Mouse (Mus musculus) hindbrain, embryonic 13.5 days (tissue): Measurements from ENCODE around the gene Slc7a11. TPM values are rescaled to one million over a fixed set of nuclear protein-coding genes. Genes with fewer than 3 reads are reported as not detected.

Experiments
- ATAC-seq: fragments of 200-750 bp; cut with Nextera tagmentation; 2 replicates; pipeline ENCODE4 v1.8.0; 2017; ENCODE audit warnings: moderate TSS enrichment; ENCODE audit not compliant: low FRiP score
- H3K27ac ChIP-seq: fragments of 300-500 bp; sonication (generic); 2 replicates; pipeline ENCODE4 v1.5.1; 2015; ENCODE audit warnings: inconsistent platforms, mild to moderate bottlenecking, moderate library complexity
- H3K27me3 ChIP-seq: fragments of 300-500 bp; sonication (generic); 2 replicates; pipeline ENCODE4 v1.6.1; 2015; ENCODE audit warnings: mild to moderate bottlenecking, inconsistent platforms
- H3K36me3 ChIP-seq: fragments of 300-500 bp; sonication (generic); 2 replicates; pipeline ENCODE4 v1.6.1; 2015; ENCODE audit warnings: mild to moderate bottlenecking, inconsistent platforms
- H3K4me1 ChIP-seq: fragments of 300-500 bp; sonication (generic); replicated peaks from 2 replicates; pipeline ENCODE4 v1.6.1; 2015; ENCODE audit warnings: inconsistent platforms
- H3K4me2 ChIP-seq: fragments of 300-500 bp; sonication (generic); 2 replicates; pipeline ENCODE4 v1.6.1; 2015; ENCODE audit warnings: inconsistent platforms, mild to moderate bottlenecking, moderate library complexity
- H3K4me3 ChIP-seq: fragments of 300-500 bp; sonication (generic); 2 replicates; pipeline ENCODE4 v1.5.1; 2015; ENCODE audit warnings: mild to moderate bottlenecking, inconsistent platforms
- H3K9ac ChIP-seq: fragments of 300-500 bp; sonication (generic); 2 replicates; pipeline ENCODE4 v1.6.1; 2015; ENCODE audit warnings: mild to moderate bottlenecking, inconsistent platforms
- H3K9me3 ChIP-seq: fragments of 300-500 bp; sonication (generic); 2 replicates; pipeline ENCODE4 v1.6.1; 2016; ENCODE audit warnings: inconsistent platforms
- WGBS: fragments of 180-500 bp; shearing (Covaris S2); methylation state at CpG from one replicate; pipeline ENCODE4 v1.1.7; 2015; 5-methylcytosine and 5-hydroxymethylcytosine counted together
- polyA plus RNA-seq: library from polyadenylated mRNA; unstranded; fragments of >200 nt; fragmentation: Nextera tagmentation; extraction: Ambion mirVana; gene quantifications from 2 replicates; pipeline ENCODE4 v1.2.1, GENCODE M21; 2015

The Slc7a11 gene
- polyA plus RNA-seq, 1 experiment from 2014 or later = 3.9 TPM

- ATAC-seq = no peak
- WGBS = 82% methylated on average over 2 of the region's 2 CpGs
- Histone ChIP-seq H3K4me2 (no peak overlapping the region), H3K4me3 (no peak overlapping the region), H3K27ac (no peak overlapping the region), H3K27me3 (no peaks in the 10 kb centered on the region), H3K4me1 (no peaks in the 10 kb centered on the region), H3K9ac (no peak overlapping the region), H3K36me3 (no peaks in the 10 kb centered on the region), H3K9me3 (no peaks in the 10 kb centered on the region)
Measured at GRCm38 (mm10) chr3:50224390-50225114, 218.9 kb downstream of the Slc7a11 start.

GRCm38 (mm10) chr3:50220454-50220853, 223.0 kb downstream of the Slc7a11 start:
- H3K4me2 ChIP-seq = no peak overlapping the region
- no peak overlapping the region for H3K9ac ChIP-seq
- WGBS = 73% methylated on average over 2 of the region's 2 CpGs
- H3K27ac ChIP-seq = no peak overlapping the region
- ATAC-seq = no peak
- H3K4me1 ChIP-seq = no peaks in the 10 kb centered on the region
- no peak overlapping the region for H3K4me3 ChIP-seq
- H3K36me3 ChIP-seq = no peaks in the 10 kb centered on the region
- no peaks in the 10 kb centered on the region for H3K27me3 ChIP-seq
- H3K9me3 ChIP-seq = no peaks in the 10 kb centered on the region

- ATAC-seq = no peak
- Histone ChIP-seq H3K4me2 (no peak overlapping the region), H3K27ac (no peak overlapping the region), H3K4me1 (no peaks in the 10 kb centered on the region), H3K9ac (no peak overlapping the region), H3K9me3 (no peaks in the 10 kb centered on the region), H3K36me3 (no peaks in the 10 kb centered on the region), H3K27me3 (no peaks in the 10 kb centered on the region), H3K4me3 (no peak overlapping the region)
- WGBS = 84% methylated on average over 5 of the region's 5 CpGs
Measured at GRCm38 (mm10) chr3:50186369-50186768, 257.0 kb downstream of the Slc7a11 start.

GRCm38 (mm10) chr3:50185879-50186278, 257.5 kb downstream of the Slc7a11 start:
- 81% methylated on average over 2 of the region's 2 CpGs for WGBS
- no peaks in the 10 kb centered on the region for H3K4me1 ChIP-seq
- H3K27ac ChIP-seq = no peak overlapping the region
- no peak overlapping the region for H3K4me3 ChIP-seq
- no peaks in the 10 kb centered on the region for H3K27me3 ChIP-seq
- no peaks in the 10 kb centered on the region for H3K9me3 ChIP-seq
- no peak for ATAC-seq
- H3K36me3 ChIP-seq = no peaks in the 10 kb centered on the region
- H3K9ac ChIP-seq = no peak overlapping the region
- no peak overlapping the region for H3K4me2 ChIP-seq

GRCm38 (mm10) chr3:50160756-50161155, 282.7 kb downstream of the Slc7a11 start:
- no peak overlapping the region for H3K4me3 ChIP-seq
- no peaks in the 10 kb centered on the region for H3K4me1 ChIP-seq
- ATAC-seq = no peak
- no peaks in the 10 kb centered on the region for H3K9me3 ChIP-seq
- H3K27me3 ChIP-seq = no peaks in the 10 kb centered on the region
- 87% methylated on average over 2 of the region's 2 CpGs for WGBS
- H3K9ac ChIP-seq = no peak overlapping the region
- no peak overlapping the region for H3K27ac ChIP-seq
- no peak overlapping the region for H3K4me2 ChIP-seq
- no peaks in the 10 kb centered on the region for H3K36me3 ChIP-seq

- ATAC-seq = no peak
- H3K4me2 ChIP-seq = no peak overlapping the region
- no peak overlapping the region for H3K9ac ChIP-seq
- H3K27me3 ChIP-seq = no peaks in the 10 kb centered on the region
- no peak overlapping the region for H3K4me3 ChIP-seq
- no peak overlapping the region for H3K27ac ChIP-seq
- no peaks in the 10 kb centered on the region for H3K36me3 ChIP-seq
- H3K9me3 ChIP-seq = no peaks in the 10 kb centered on the region
- H3K4me1 ChIP-seq = no peaks in the 10 kb centered on the region
Measured at GRCm38 (mm10) chr3:50144144-50144543, 299.3 kb downstream of the Slc7a11 start.

- no peak overlapping the region for H3K9ac ChIP-seq
- no peaks in the 10 kb centered on the region for H3K4me1 ChIP-seq
- H3K4me3 ChIP-seq = no peak overlapping the region
- H3K4me2 ChIP-seq = no peak overlapping the region
- no peak for ATAC-seq
- H3K9me3 ChIP-seq = no peaks in the 10 kb centered on the region
- H3K36me3 ChIP-seq = no peaks in the 10 kb centered on the region
- 76% methylated on average over 3 of the region's 3 CpGs for WGBS
- no peaks in the 10 kb centered on the region for H3K27me3 ChIP-seq
- no peak overlapping the region for H3K27ac ChIP-seq
Measured at GRCm38 (mm10) chr3:50138319-50138718, 305.1 kb downstream of the Slc7a11 start.

- WGBS = 92% methylated on average over 5 of the region's 5 CpGs
- no peak overlapping the region for H3K9ac ChIP-seq
- H3K27ac ChIP-seq = no peak overlapping the region
- no peak overlapping the region for H3K4me3 ChIP-seq
- no peaks in the 10 kb centered on the region for H3K27me3 ChIP-seq
- no peak for ATAC-seq
- H3K36me3 ChIP-seq = no peaks in the 10 kb centered on the region
- H3K9me3 ChIP-seq = no peaks in the 10 kb centered on the region
- no peaks in the 10 kb centered on the region for H3K4me1 ChIP-seq
- no peak overlapping the region for H3K4me2 ChIP-seq
Measured at GRCm38 (mm10) chr3:50132204-50132603, 311.2 kb downstream of the Slc7a11 start.

GRCm38 (mm10) chr3:50130319-50130718, 313.1 kb downstream of the Slc7a11 start:
- no peak overlapping the region for H3K9ac ChIP-seq
- no peaks in the 10 kb centered on the region for H3K4me1 ChIP-seq
- H3K36me3 ChIP-seq = no peaks in the 10 kb centered on the region
- no peak for ATAC-seq
- 83% methylated on average over 2 of the region's 2 CpGs for WGBS
- no peak overlapping the region for H3K4me2 ChIP-seq
- H3K27ac ChIP-seq = no peak overlapping the region
- no peaks in the 10 kb centered on the region for H3K27me3 ChIP-seq
- H3K4me3 ChIP-seq = no peak overlapping the region
- H3K9me3 ChIP-seq = no peaks in the 10 kb centered on the region

GRCm38 (mm10) chr3:50121001-50121400, 322.4 kb downstream of the Slc7a11 start:
- Histone ChIP-seq H3K27ac (no peak overlapping the region), H3K4me3 (no peak overlapping the region), H3K36me3 (no peaks in the 10 kb centered on the region), H3K4me1 (no peaks in the 10 kb centered on the region), H3K9ac (no peak overlapping the region), H3K27me3 (no peaks in the 10 kb centered on the region), H3K4me2 (no peak overlapping the region), H3K9me3 (no peaks in the 10 kb centered on the region)
- no peak for ATAC-seq
- 69% methylated on average over 1 of the region's 1 CpGs for WGBS

- H3K4me1 ChIP-seq = no peaks in the 10 kb centered on the region
- ATAC-seq = no peak
- H3K4me2 ChIP-seq = no peak overlapping the region
- H3K9me3 ChIP-seq = no peaks in the 10 kb centered on the region
- H3K27ac ChIP-seq = no peak overlapping the region
- no peaks in the 10 kb centered on the region for H3K27me3 ChIP-seq
- no peak overlapping the region for H3K4me3 ChIP-seq
- WGBS = 74% methylated on average over 1 of the region's 1 CpGs
- H3K36me3 ChIP-seq = no peaks in the 10 kb centered on the region
- no peak overlapping the region for H3K9ac ChIP-seq
Measured at GRCm38 (mm10) chr3:50116266-50116665, 327.1 kb downstream of the Slc7a11 start.

GRCm38 (mm10) chr3:50105509-50105908, 337.9 kb downstream of the Slc7a11 start:
- ATAC-seq = no peak
- Histone ChIP-seq H3K4me2 (no peak overlapping the region), H3K9ac (no peak overlapping the region), H3K4me1 (no peaks in the 10 kb centered on the region), H3K4me3 (no peak overlapping the region), H3K27me3 (no peaks in the 10 kb centered on the region), H3K27ac (no peak overlapping the region), H3K36me3 (no peaks in the 10 kb centered on the region), H3K9me3 (no peaks in the 10 kb centered on the region)
- WGBS = 95% methylated on average over 6 of the region's 6 CpGs

- no peak overlapping the region for H3K4me3 ChIP-seq
- 85% methylated on average over 7 of the region's 7 CpGs for WGBS
- H3K27ac ChIP-seq = no peak overlapping the region
- no peaks in the 10 kb centered on the region for H3K9me3 ChIP-seq
- no peak overlapping the region for H3K4me2 ChIP-seq
- H3K4me1 ChIP-seq = no peaks in the 10 kb centered on the region
- ATAC-seq = no peak
- no peak overlapping the region for H3K9ac ChIP-seq
- H3K36me3 ChIP-seq = no peaks in the 10 kb centered on the region
- H3K27me3 ChIP-seq = no peaks in the 10 kb centered on the region
Measured at GRCm38 (mm10) chr3:50094404-50095092, 348.9 kb downstream of the Slc7a11 start.
